Mouse (Mus musculus): ENCODE measurements around the gene Pabpc1l.

- no peak for TF ChIP-seq POLR2A (IDR thresholded peaks at IDR 0.05; ENCODE audit: control insufficient read depth, extremely low read depth, insufficient read depth, low read length, poor library complexity)
- TF ChIP-seq CTCF (IDR thresholded peaks at IDR 0.05; ENCODE audit: borderline replicate concordance, control insufficient read depth, extremely low read depth, insufficient read depth, low read length, poor library complexity) = no peak
Measured at GRCm38 (mm10) chr2:164047197-164047690, 22.0 kb downstream of the Pabpc1l start.

All from thymus, adult 2 months (tissue).